Comparison of ENCODE assay signal across 8 mouse cellular contexts in genomic region chr15:84829416-84829815, GRCm38 (mm10). TPM values are rescaled to one million over a fixed set of nuclear protein-coding genes. Genes with fewer than 3 reads are reported as not detected.
DNase-seq lines count a peak whose midpoint lies in the region; ATAC-seq and TF ChIP-seq lines count a peak whose summit lies in the region.

No protein-coding gene starts in this region.

- peaks cover under 1% of the 10 kb centered on the region; the same call in 1 of the 2 replicates for H3K79me2 ChIP-seq in heart, adult 2 months (replicated peaks; ENCODE audit: control insufficient read depth, insufficient read depth, low read length)

- no peak overlapping the region for H3K4me3 ChIP-seq in embryonic facial prominence, embryonic 11.5 days (ENCODE audit: low read depth, low read length)
- H3K4me3 ChIP-seq in heart, adult 2 months, result no peak overlapping the region
- H3K4me3 ChIP-seq in limb, embryonic 15.5 days, result no peak overlapping the region
- H3K4me3 ChIP-seq in stomach, embryonic 14.5 days (ENCODE audit: low read depth, low read length), result no peak overlapping the region

- H3K4me2 ChIP-seq in embryonic facial prominence, embryonic 11.5 days (ENCODE audit: low read depth, low read length), result no peak overlapping the region
- H3K4me2 ChIP-seq in limb, embryonic 15.5 days, result no peak overlapping the region
- H3K4me2 ChIP-seq in stomach, embryonic 14.5 days (replicated peaks; ENCODE audit: low read depth, low read length), result no peak overlapping the region

- H3K4me1 ChIP-seq in embryonic facial prominence, embryonic 11.5 days (ENCODE audit: control insufficient read depth, insufficient read depth, low read length), result no peaks in the 10 kb centered on the region
- no peaks in the 10 kb centered on the region for H3K4me1 ChIP-seq in heart, adult 2 months (ENCODE audit: control insufficient read depth, insufficient read depth, low read length)
- no peaks in the 10 kb centered on the region for H3K4me1 ChIP-seq in limb, embryonic 15.5 days
- H3K4me1 ChIP-seq in stomach, embryonic 14.5 days (ENCODE audit: control insufficient read depth, insufficient read depth, low read length), result no peaks in the 10 kb centered on the region

- intact Hi-C loops in heart, adult 2 months (cut with DNase I), result loop anchor here (2.0 kb wide), 1 partner anchor 25 kb away; no protein-coding TSS in a partner anchor

- H3K27me3 ChIP-seq in embryonic facial prominence, embryonic 11.5 days (ENCODE audit: control insufficient read depth, insufficient read depth, low read length), result no peaks in the 10 kb centered on the region
- H3K27me3 ChIP-seq in heart, adult 2 months (ENCODE audit: control insufficient read depth, insufficient read depth, low read length), result no peaks in the 10 kb centered on the region
- H3K27me3 ChIP-seq in limb, embryonic 15.5 days, result no peaks in the 10 kb centered on the region
- H3K27me3 ChIP-seq in stomach, embryonic 14.5 days (ENCODE audit: control insufficient read depth, insufficient read depth, low read length), result no peaks in the 10 kb centered on the region

- TF ChIP-seq POLR2A in heart, adult 2 months (IDR thresholded peaks at IDR 0.05; ENCODE audit: insufficient read depth, low read depth, low read length), result no peak

- H3K9ac ChIP-seq in embryonic facial prominence, embryonic 11.5 days (replicated peaks; ENCODE audit: low read length), result no peak overlapping the region
- H3K9ac ChIP-seq in heart, adult 2 months (ENCODE audit: low read depth, low read length), result no peak overlapping the region
- no peak overlapping the region for H3K9ac ChIP-seq in limb, embryonic 15.5 days
- no peak overlapping the region for H3K9ac ChIP-seq in stomach, embryonic 14.5 days (replicated peaks; ENCODE audit: low read depth, low read length)

- no peak overlapping the region for H3K27ac ChIP-seq in embryonic facial prominence, embryonic 11.5 days (replicated peaks; ENCODE audit: low read depth, low read length)
- H3K27ac ChIP-seq in heart, adult 2 months, result no peak overlapping the region
- no peak overlapping the region for H3K27ac ChIP-seq in limb, embryonic 15.5 days
- no peak overlapping the region for H3K27ac ChIP-seq in stomach, embryonic 14.5 days (ENCODE audit: low read length)

- peak; percentile 38 for TF ChIP-seq CTCF in heart, adult 2 months (IDR thresholded peaks at IDR 0.05)

- H3K9me3 ChIP-seq in embryonic facial prominence, embryonic 11.5 days (replicated peaks; ENCODE audit: control insufficient read depth, low read length), result no peaks in the 10 kb centered on the region
- H3K9me3 ChIP-seq in limb, embryonic 15.5 days, result no peaks in the 10 kb centered on the region
- H3K9me3 ChIP-seq in stomach, embryonic 14.5 days (ENCODE audit: control insufficient read depth, low read depth, low read length), result no peaks in the 10 kb centered on the region

- 5% methylated on average over 15 of the region's 15 CpGs for WGBS in embryonic facial prominence, embryonic 11.5 days
- 5% methylated on average over 15 of the region's 15 CpGs for WGBS in heart, adult 2 months
- WGBS in limb, embryonic 15.5 days, result 2% methylated on average over 15 of the region's 15 CpGs
- 6% methylated on average over 15 of the region's 15 CpGs for WGBS in stomach, embryonic 14.5 days

- no peaks in the 10 kb centered on the region for H3K36me3 ChIP-seq in embryonic facial prominence, embryonic 11.5 days (replicated peaks; ENCODE audit: control insufficient read depth, insufficient read depth, low read depth, low read length)
- H3K36me3 ChIP-seq in heart, adult 2 months (ENCODE audit: control insufficient read depth, insufficient read depth, low read length), result no peaks in the 10 kb centered on the region
- no peaks in the 10 kb centered on the region for H3K36me3 ChIP-seq in limb, embryonic 15.5 days
- H3K36me3 ChIP-seq in stomach, embryonic 14.5 days (ENCODE audit: control insufficient read depth, insufficient read depth, low read length), result no peaks in the 10 kb centered on the region

- peak; percentile 69 for ATAC-seq in embryonic facial prominence, embryonic 11.5 days (replicated peaks; ENCODE audit: insufficient number of reproducible peaks, low FRiP score, low TSS enrichment, low read depth)
- ATAC-seq in limb, embryonic 15.5 days (ENCODE audit: insufficient number of reproducible peaks, low FRiP score, low TSS enrichment, low read depth), result peak; percentile 76
- peak; percentile 76; the same call in 1 of the 2 replicates for ATAC-seq in stomach, embryonic 14.5 days (ENCODE audit: insufficient number of reproducible peaks, insufficient read depth, low FRiP score, low read depth)

- DNase-seq in cerebellum, postnatal 10 days, result peak; percentile 73 to 75
- DNase-seq in cerebellum, adult 11-12 months, result no peak
- peak; percentile 98 for DNase-seq in embryonic facial prominence, embryonic 11.5 days (ENCODE audit: low spot score)
- peak; percentile 77 to 84 for DNase-seq in heart, adult 2 months
- peak; percentile 85 for DNase-seq in kidney, adult 18-20 months
- DNase-seq in naive thymus-derived CD4-positive, alpha-beta T cell, adult 2 months (ENCODE audit: low read depth), result peak; percentile 71

- peak; percentile 83 for TF ChIP-seq EP300 in heart, adult 2 months (IDR thresholded peaks at IDR 0.05; ENCODE audit: insufficient read depth, low read depth, low read length)

RNA-seq across cellular contexts. Expression of gene Phf21b, which starts 26.4 kb away (rescaled TPM):
- polyA plus RNA-seq in embryonic facial prominence, embryonic 11.5 days (2014; fragmentation: Nextera tagmentation; extraction: Ambion mirVana), result 4.4 and 4.8 TPM in 2 replicates
- total RNA-seq in heart, adult 2 months (2021), result 1 to 10 TPM; 1.1 TPM
- 3.3 and 4.1 TPM in 2 replicates for polyA plus RNA-seq in heart, adult 2 months (2012; rRNA removed)
- 0.33 and 0.37 TPM in 2 replicates for polyA plus RNA-seq in limb, embryonic 15.5 days (2015; fragmentation: Nextera tagmentation; extraction: Ambion mirVana)
- 1.8 and 2.8 TPM in 2 replicates for polyA plus RNA-seq in stomach, embryonic 14.5 days (2014; fragmentation: Nextera tagmentation; extraction: Ambion mirVana)
